Mouse (Mus musculus) kidney, postnatal 10 days (tissue): ENCODE measurements at regions not wholly inside any gene's neighbourhood (a gene's known extent, or its start where the extent isn't known, plus 50 kb on each side); places are given as distances from the start of the nearest gene placed in this dataset.

ENCODE experiments used
- DNase-seq: peaks from one replicate; pipeline ENCODE4 v3.0.0; 2021; ENCODE audit warnings: mixed read lengths

DNA sequence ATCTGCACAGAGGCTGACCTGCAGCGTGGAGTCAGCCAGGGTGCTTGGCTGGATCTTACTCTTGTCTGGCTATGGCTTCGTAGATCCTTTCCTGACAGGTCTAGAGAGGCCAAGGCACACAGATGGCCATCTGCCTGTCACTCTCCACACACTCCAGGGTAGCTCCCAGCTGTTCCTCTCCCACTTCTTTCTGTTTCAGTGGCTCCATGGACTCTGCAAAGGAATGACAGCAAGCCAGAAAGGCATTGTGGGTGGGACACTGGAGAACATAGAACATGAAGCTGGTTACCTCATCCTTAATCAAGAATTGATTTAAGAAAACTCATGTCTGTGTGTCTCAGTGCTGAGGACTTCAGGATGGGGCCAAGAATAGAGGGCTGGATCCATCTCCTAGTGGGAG lies 403.9 kb downstream of the Rps24 start:
- DNase-seq, result no peak

DNA sequence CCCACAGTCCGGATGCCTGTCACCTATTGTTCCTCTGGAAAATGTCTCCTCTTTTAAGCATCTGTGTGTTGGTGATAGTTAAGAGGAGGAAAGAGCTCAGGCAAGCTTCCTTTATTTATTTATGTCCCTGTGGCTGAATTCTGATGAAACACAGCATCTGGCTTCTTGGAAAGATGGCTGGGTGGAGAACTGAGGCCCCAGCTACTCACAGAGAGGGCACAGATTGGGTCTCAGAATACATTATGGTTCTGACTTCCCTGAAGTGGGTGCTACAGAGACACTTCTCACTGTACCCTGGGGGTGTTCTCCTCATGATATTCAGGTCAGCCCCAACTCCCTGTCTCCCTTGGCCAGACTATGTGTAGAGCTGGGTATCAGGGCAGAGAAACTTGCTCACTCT lies 408.3 kb downstream of the Rps24 start:
- no peak for DNase-seq

DNA sequence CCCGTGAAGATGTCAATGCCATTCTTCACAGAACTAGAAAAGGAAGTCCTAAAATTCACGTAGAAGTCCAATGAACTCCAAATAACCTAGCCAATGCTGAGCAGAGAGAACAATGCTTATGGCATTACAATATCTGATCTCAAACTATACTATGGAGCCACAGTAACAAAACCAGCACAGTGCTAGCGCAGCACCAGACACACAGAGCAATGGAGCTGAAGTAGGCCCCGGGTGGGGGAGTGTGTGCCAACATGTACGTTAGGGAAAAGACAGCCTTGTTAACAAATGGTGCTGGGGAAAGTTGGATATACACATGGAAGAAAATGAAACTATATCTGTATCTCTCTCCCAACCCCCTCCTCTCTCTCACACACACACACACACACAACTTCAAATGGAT lies 409.8 kb downstream of the Rps24 start:
- no peak for DNase-seq

DNA sequence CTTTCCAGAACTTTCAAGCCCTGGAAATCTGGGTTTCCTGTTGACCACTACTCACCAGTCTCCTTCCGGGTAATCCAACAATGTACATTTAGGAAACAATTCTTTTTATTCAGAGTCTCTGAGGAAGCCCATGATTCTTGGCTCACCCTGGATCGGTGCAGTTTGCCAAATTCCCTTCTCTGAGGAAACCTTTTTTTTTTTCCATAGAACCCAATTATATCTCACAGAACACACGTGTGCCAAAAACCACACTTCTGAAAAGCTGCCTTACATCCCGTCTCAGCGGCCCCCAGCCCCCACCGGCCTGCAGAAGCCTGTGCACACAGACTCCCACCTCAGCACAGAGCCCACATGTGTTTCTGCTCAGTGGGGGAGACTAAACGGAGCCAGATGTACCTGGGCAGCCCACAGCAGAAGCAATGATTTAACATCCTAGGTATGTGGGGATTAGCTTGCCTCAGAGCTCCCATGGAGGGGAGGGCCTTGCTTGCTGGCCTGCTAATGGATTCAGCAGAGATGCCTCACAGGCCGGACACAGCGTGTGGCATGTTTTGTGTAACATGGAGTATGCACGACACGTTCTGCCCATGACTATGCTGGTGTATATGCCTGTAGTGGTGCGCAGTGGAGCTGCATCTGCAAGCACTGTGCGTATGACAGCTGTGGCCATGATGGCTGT lies 413.7 kb downstream of the Rps24 start:
- peak; percentile 48 for DNase-seq

DNA sequence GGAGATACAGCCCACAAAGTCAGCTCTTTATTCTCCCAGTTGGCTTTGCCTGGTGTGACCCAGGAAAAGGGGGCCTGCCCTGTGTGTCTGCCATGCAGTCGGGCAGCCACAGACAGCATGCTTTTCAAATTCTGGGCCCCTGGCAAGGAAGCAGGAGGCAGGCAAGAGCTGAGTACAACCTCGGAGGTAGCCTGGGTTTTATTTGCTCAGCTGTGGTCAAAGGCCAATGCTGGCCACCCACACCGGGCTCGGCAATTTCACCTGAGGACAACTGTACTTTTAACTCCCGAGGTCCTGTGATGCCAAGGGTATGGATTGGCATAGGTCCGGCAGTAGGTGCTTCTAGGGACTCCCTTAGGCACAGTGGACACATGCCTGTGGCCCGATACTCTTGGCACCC lies 414.8 kb downstream of the Rps24 start:
- no peak for DNase-seq

DNA sequence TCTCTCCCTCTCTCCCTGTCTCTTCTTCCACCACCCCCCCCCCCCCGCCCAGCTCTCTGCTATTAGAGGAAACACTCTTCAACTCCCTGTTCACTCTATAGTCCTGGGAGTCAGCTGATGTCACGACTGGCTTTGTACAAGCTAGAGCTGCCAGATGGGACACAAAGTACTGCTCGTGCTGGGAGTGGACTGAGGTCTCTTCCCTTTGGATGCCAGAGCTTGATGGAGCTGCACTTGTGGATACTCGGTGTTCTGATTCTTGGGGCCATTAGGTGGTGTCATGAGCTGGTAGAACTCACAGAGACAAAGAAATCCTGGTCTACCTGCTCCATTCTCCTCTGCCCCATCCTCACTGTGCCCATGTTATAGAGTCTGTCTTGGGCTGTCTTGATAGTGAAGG lies 415.9 kb downstream of the Rps24 start:
- peak; percentile 13 for DNase-seq

DNA sequence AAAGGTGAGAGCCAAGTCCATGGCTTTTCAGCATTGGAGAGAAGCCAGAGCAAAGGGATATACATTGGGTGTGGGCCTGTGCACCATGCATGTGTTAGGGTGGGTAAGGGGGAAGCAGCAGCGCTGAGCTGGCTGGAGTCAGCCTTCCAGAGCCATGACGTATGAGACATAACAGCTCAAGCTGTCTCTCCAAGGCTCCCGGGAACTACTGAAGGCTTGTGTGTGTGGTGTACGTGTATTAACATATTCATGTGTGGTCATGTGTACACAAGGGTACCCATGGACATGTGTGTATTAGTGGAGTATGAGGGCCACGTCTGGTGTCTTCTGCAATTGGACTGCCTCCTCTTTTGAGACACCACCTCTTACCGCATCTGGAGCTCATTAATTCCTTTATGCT lies 417.8 kb downstream of the Rps24 start:
- DNase-seq, result no peak

DNA sequence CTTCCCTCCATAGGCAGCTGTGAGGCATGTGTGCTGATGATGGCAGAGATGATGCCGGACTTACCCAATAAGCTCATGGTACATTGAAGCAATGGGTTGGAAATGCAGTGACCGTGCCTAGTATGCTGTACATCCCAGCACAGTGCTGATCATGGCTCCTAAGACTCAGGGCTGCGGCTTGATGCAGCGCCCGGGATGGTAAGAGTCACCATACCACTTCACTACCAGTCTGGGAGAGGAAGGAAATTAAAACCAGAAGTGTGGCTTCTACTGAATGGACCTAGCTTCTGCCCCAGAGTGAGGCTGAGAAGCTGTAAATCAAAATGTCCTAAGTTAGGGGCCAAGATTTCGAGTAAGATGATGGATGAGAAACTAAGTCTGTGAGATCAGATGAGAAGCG lies 420.0 kb downstream of the Rps24 start:
- no peak for DNase-seq

DNA sequence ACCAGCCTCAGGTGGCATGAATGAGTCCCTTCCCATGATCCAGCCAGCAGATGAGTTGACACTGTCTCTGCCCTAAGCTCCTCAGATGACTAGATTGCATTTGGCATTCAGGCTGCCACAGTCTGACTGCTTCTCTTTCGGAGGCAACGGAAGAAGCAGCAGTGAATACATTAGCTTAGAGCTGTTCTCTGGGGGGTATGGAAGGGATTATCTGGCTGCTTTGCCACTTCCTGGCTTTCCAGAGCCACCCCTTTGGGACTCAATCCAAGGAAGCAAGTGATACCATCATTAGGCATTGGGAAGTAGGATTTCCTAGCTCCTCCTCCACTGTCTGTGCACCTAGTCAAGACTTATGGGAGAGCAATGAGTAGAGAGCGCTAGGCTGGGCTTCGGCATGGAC lies 421.5 kb downstream of the Rps24 start:
- no peak for DNase-seq

DNA sequence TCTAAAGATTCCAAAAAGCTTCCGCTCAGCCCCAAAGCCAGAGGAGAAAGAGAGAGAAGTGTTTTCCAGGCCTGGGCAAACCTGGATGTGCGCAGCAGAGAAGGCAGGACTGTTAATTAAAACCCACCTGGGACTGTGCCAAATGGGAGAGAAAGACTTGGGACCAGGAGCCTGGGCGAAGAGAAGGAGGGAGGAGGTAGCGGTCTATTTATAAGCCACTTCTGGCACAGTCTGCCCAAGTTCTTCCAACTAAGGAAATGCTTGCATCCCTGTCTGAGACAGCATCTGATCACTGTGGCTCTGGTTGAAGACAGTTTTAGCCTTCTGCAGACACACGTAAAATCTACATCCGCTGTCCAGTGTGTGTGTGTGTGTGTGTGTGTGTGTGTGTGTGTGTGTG lies 424.7 kb downstream of the Rps24 start:
- DNase-seq, result peak; percentile 34

DNA sequence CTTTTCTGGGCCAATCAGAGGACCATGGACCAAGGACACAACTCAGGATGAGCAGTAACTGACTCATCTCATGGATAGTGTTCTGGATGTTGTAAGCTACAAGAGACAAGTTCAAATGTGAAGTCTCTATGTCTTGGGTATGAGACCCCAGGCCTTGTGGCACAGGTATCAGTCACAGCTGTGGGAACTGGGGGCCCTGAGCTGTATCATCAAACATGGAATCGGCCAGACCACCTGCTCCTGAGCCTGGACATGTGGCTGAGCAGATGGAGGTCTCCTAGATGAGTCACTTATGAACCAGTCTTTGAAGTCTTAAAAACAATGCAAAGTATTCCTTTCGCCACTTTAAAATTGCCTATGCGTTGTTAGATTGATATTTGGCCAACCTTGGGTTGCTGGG lies 432.1 kb downstream of the Rps24 start:
- DNase-seq, result no peak

DNA sequence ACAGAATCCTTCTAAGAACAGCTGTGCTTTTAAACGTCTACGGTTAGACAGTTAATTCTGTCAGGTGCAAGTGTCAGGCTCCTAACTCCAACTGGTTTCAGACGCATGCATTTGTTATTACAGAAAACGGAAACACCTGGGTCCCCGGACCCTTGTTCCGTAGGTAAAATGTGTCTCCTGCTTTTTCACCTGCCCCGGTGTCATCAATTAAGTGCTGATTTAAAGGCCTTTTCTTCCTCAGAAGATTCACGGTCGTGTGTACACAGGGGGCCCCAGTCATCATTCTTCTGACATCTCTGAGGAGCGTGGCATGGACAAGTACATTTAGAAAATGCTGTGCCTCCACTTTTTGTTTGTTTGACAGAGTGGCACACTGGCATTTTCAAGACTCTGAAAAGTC lies 435.1 kb downstream of the Rps24 start:
- DNase-seq, result no peak

DNA sequence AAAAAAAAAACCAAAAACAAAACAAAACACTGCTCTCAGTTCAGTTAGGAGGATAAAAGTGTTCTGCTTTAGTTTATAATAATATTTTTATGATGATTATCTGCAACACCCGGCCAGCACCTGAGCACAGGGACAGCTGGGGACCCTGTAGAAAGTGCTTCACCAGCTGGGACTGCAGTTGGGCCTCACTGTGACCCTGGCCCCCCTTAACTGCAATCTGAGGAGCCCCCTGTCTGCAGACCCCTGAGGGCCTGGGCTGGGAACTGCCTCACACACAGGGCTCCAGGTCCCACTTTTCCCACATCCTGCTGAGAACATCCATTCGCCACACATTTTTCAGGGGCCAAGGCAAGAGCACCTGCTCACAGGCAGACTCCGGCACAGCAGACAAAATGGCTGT lies 437.6 kb downstream of the Rps24 start:
- no peak for DNase-seq

DNA sequence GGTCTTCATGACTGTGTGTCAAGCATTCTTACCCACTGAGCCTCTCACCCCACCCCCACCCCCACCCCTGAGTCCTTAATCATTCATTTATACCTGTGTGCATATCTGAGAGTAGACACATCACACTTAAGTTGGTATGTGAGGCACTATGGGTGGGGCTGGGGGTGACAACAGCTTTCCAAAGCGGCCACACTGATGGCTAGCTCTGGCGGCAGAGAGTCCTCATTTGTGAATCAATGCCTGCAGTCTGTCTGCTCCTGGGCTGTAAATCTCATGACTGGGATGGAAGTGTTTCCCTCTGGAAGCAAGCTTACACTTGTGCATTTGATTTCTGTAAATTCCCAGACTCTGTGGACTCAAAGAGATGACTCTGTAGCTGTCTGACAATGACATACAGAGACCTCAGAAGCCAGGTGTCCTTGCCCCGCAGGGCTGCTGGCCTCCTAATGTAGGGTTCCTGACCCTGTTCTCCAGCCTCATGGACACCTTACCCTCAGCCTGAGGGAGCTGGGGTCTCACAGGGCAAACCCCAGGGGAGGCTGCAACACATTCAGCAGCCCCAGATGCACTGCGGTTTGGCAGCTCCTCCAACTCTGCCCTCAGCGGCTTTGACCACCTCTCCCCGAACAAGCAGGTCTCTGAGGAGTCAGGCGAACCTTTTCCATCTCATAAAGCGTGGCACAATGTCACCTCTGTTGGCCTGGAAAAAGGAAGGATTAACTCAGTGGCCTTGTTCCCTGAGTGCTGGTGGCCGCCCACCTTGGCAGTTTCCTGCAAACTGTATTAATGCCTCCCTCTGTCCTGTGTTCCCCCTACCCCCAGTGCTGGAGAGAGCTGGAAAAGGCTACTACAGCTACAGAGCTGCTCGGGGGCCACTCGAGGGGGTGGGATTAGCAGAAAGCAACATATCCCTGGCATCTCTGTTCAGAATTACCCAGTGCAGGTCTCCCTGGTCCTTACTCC lies 439.4 kb downstream of the Rps24 start:
- DNase-seq, result no peak

DNA sequence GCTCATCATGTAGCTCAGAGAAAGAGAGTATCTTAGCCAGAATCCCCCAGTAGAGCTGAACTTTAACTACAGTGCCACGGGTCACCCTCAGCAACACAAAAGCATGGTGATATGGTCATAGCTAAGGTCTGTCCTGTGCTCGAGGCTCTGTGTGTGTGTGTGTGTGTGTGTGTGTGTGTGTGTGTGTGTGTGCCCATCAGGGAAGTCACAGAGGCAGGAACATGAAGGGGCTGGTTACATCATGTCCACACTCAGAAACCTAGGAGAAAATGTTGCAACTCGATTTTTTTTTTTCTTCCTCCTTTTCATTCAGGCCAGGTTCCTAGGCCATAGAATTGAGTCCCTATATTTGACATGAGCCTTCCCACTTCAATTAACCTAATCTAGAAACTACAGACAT lies 441.8 kb downstream of the Rps24 start:
- DNase-seq, result no peak

DNA sequence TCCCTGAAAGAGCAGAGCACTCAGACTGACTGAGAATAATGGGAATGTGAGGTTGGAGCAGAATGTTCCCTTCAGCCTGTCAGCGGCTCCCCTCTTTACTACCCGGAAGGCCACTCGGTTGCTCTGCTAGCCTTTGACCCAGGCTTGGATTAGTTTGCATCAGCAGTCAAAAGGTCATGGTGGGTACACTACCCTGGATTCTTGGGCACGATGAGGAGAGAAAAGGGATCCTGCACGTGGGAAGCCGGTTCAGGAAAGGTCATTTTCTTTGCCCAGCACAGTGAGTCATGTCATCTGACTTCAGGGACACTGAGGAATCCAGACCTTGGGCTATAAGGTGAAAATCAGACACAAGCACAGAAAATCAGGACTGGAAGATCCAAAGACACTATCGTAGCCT lies 443.3 kb downstream of the Rps24 start:
- no peak for DNase-seq

DNA sequence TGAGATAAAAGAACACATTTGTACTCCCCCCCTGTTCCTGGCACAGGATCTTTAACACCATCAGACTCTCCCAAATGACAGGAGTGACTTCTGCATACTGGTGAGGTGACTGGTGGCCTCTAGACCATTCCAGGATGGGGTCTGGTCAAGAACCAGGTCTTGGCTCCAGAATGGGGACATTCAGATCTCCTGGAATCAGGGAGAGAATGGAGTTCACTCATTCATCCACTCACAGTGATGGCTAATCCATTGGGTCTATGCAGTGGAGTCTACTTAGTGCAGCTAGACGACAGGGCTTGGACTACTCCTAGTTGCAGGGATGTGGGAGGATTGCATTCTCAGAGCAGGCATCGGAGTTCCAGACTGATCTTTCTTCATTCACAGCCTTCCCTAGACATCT lies 451.0 kb downstream of the Rps24 start:
- DNase-seq, result no peak

DNA sequence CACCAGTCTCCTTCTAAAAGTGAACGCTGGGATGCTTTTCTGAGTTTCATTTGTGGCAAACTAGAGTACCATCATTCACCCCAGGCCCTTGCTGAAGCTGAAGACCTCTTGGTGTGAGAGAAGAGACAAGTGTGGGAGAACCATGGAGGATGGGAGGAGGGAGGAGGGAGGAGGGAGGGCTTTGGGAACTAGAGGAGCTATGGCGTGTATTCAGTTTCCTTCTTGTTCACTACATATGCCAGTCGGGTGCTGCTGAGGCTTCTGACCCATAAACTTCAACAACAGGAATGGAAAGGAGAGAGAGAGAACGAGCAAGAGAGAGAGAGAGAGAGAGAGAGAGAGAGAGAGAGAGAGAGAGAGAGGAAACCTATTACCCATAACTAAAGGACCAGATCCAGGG lies 452.1 kb downstream of the Rps24 start:
- DNase-seq, result no peak

DNA sequence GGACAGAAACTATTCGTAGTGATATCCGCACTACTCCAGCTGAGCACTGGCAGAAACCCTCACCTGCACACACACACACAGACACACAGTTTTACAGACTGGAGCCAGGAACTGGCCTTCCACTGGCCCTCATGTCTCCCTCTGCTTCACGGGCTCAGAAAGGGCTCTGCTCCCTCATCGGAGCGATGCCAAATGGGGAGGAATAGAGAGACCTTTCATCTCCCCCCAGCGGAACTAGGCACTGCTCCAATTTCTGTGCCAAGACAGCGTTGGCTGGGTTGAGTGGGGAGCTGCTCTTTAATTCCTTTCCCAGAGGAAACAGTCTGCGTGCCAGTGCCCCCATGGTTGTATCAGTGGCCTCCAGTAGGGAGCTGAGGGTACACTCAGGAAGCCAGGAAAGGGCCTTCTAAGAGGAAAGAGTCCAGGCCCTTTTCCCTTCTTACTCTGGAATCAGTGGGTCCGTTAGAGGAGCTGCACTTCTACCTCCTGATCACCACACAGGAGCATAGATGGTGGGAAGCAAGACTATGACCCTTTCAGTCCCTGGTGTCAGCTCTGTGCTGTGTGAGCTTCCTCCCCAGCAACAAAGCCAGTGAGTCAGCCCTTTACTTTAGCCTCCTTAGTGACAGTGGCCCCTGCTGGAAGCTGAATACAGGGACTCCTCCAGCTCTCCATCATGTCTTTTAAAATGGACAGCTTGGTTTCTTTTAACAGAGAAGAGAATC lies 452.7 kb downstream of the Rps24 start:
- peak; percentile 34 for DNase-seq

DNA sequence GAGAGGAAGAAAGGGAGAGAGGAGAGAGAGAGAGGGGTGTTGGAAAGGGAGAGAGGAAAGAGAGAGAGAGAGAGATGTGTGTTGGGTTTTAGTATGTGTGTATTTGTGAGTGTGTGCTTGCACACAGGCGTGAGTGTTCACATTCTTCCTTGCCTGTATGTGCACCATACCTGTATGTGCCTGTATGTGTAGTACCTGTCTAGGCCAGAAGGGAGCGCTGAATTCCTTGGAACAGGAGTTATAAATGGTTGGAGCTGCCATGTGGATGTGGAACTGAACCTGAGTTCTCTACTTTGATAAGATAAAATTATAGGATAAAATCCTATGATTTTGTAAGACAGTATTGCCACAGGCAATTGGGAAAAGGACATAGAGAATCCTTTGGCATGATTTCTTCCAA lies 458.8 kb downstream of the Rps24 start:
- no peak for DNase-seq

DNA sequence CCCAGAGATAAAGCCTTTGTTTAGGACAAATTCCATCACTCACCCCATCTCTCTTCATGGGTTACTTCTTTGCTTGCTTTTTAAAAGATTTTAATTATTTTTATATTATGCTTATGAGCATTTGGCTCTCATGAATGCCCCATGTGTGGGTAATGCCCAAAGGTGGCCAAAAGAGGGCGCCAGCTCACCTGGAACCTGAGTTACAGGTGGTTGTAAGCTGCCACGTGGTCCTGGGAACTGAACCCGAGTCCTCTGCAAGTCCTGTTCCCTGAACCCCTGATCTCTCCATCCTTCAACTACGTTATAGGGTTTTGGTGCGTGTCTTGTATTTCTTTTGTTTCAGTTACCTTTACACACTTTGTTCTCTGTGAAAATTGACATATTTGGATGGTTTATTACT lies 460.2 kb downstream of the Rps24 start:
- DNase-seq, result no peak

DNA sequence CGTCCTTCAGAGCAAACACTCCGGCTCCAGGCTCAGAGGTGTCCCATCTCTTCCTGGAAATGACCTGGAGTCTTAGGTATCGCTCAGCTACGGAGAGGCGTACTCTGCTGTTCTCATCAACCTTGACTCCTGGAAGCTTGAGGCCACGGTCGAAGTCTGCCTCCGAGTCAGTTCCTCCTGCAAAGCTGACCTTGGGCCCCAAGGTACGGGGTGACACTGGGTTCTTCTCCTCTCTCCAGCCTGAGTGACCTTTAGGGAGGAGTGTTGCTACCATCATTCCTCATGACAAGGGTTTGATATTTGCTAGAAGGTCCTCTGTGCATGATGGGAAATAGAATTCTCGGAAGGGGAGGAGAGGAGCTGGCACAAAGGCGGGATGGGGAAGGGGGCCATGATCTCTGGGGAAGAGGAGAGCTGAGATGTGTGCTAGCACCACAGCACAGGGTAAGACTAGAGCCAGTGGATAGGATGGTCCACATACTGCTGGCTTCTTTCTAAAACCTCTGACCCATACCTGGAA lies 469.0 kb downstream of the Rps24 start:
- no peak for DNase-seq

DNA sequence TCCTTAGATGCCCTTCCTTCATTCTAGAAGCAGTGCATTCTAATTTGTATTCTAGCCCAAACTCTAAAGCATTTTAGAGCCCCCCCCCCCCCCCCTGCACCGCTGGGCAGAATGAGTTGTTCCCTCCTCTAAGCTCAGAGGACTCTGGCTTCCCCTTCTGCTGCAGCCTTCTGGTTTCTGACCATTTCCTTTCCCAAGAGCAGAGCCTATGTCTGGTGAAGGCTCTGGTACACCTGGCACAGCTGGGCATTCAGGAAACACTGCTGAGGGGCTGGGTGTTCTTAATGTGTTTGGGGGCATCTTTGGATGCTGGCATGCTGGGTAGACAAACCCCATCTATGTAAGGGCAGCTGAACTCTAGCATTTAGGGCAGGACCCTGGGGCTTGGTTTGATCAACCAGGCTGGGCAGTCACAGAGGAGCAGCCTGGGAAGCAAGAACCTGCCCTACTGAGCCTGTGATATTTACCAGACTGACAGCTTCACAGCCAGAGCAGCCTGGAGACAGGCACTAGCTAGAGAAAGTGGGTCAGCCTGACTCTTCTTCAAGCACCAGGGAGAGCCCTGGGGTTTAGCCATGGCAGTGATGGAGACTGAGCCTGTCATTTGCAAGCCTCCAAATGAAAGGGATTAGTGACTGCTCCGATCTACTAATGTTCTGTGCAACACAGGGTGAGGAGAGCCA lies 469.7 kb downstream of the Rps24 start:
- DNase-seq, result no peak
